Mouse (Mus musculus) C2C12 (cell line): ENCODE results near the gene Dagla. TPM values are rescaled to one million over a fixed set of nuclear protein-coding genes. Genes with fewer than 3 reads are reported as not detected.
A peak's percentile ranks its signal among the peaks of the same experiment; 100 is the strongest.

Experiments
- H3K27me3 ChIP-seq: one replicate; pipeline ENCODE4 v1.6.1; 2011; ENCODE audit not compliant: control insufficient read depth, insufficient read depth, insufficient read length
- H3K36me3 ChIP-seq: one replicate; pipeline ENCODE4 v1.6.1; 2011; ENCODE audit not compliant: control insufficient read depth, insufficient read depth
- H3K4me3 ChIP-seq: one replicate; pipeline ENCODE4 v1.5.1; 2011; ENCODE audit warnings: mild to moderate bottlenecking, control low read depth; ENCODE audit not compliant: poor library complexity, insufficient read depth, severe bottlenecking
- H3K79me2 ChIP-seq: one replicate; pipeline ENCODE4 v1.6.1; 2011; ENCODE audit not compliant: control insufficient read depth, insufficient read depth
- H3K79me3 ChIP-seq: one replicate; pipeline ENCODE4 v1.6.1; 2011; ENCODE audit warnings: low read depth, control low read depth
- H3ac ChIP-seq: one replicate; pipeline ENCODE3; 2011; ENCODE audit warnings: low read depth; ENCODE audit not compliant: control insufficient read depth, insufficient read length
- CEBPB ChIP-seq: IDR thresholded peaks from one replicate; pipeline ENCODE4 v1.6.1; 2011; ENCODE audit warnings: low read depth, mild to moderate bottlenecking, control low read depth, moderate library complexity
- CTCF ChIP-seq: IDR thresholded peaks from one replicate; pipeline ENCODE4 v1.5.1; 2011; ENCODE audit not compliant: control insufficient read depth, insufficient read depth, insufficient read length
- FOSL1 ChIP-seq: IDR thresholded peaks from one replicate; pipeline ENCODE4 v1.8.0; 2011; ENCODE audit warnings: mild to moderate bottlenecking, low read length; ENCODE audit not compliant: poor library complexity, insufficient read depth, severe bottlenecking
- MAX ChIP-seq: IDR thresholded peaks from one replicate; pipeline ENCODE4 v1.6.1; 2011; ENCODE audit warnings: mild to moderate bottlenecking, control low read depth
- MYOD1 ChIP-seq: IDR thresholded peaks from one replicate; pipeline ENCODE4 v1.6.1; 2011; ENCODE audit warnings: low read depth; ENCODE audit not compliant: control insufficient read depth, insufficient read length
- MYOG ChIP-seq: IDR thresholded peaks from one replicate; pipeline ENCODE4 v1.6.1; 2011; ENCODE audit not compliant: control insufficient read depth, insufficient read length; ENCODE audit errors: extremely low read depth
- USF1 ChIP-seq: IDR thresholded peaks from one replicate; pipeline ENCODE4 v1.6.1; 2011; ENCODE audit warnings: low read depth, mild to moderate bottlenecking, control low read depth, moderate library complexity
- polyA plus RNA-seq: library from polyadenylated mRNA; unstranded; fragments of >200 nt; fragmentation: generic; extraction: Trizol; gene quantifications from one replicate; pipeline ENCODE4 v1.2.1, GENCODE M21; 2012; ENCODE audit warnings: missing spikeins

Dagla gene
- polyA plus RNA-seq, 1 experiment = 8.3 TPM

DNA sequence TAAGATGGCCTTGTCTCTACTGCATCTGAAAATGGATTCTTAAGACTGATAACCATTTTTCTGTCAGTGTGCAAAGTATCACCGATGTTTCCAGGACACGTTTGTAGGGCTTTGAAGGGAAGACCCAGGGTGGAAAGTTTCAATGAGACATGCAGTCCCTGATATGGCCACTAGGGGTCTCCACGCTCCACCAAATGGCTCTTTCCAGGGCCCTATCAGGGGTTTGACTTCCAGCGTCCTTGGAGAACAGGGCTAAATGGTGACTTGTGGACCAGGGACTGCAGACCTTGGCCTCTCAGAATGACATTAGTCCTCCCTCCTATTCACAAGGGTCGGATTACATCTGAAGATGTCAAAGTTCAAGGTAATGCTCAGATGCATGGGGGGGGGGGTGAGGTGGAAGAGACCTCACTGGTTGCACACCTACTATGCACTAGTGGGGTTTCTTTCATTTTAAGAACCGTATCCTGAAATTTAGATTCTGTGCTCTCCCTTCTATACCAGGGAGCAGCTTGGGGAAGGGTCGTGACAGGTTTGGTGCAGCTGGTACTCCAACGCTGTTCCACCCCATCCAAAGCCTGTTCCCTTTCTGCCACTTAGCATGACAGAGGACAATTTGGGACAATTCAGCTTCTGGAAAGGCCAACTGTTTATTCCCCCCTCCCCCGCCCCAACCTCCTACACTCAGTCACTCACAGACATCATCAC is 29.0 kb upstream of the Dagla start:
- no peak for TF ChIP-seq CEBPB
- no peak for TF ChIP-seq MYOG
- TF ChIP-seq CTCF = peak; percentile 75
- peaks cover 24% of the 10 kb centered on the region for H3K27me3 ChIP-seq
- H3K79me2 ChIP-seq = no peaks in the 10 kb centered on the region
- H3K4me3 ChIP-seq = no peak overlapping the region
- no peaks in the 10 kb centered on the region for H3K79me3 ChIP-seq
- no peak overlapping the region for H3ac ChIP-seq
- H3K36me3 ChIP-seq = no peaks in the 10 kb centered on the region

DNA sequence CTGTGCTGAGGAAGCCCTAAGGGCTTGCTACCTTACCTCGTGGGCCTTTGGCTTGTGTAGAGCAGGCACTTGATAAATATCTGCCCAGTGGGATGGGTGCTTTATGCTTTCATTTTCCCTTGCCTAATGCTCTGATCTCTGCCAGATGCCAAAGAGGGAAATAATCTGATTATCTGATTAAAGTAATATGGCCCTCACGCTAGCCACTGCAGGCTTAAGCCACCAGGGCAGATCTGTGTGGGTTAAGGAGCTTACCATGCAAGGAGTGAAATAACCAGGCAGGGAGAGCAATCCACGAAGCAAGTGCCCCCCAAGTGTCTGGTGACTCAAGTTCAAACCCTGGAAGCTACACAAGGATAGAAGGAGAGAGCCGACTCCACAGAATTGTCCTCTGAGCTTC is 27.0 kb upstream of the Dagla start:
- Histone ChIP-seq H3ac (no peak overlapping the region), H3K36me3 (no peaks in the 10 kb centered on the region), H3K79me2 (no peaks in the 10 kb centered on the region), H3K27me3 (peaks cover 9% of the 10 kb centered on the region), H3K79me3 (no peaks in the 10 kb centered on the region), H3K4me3 (no peak overlapping the region)
- TF ChIP-seq CTCF = peak; percentile 7
- no peak for TF ChIP-seq USF1

DNA sequence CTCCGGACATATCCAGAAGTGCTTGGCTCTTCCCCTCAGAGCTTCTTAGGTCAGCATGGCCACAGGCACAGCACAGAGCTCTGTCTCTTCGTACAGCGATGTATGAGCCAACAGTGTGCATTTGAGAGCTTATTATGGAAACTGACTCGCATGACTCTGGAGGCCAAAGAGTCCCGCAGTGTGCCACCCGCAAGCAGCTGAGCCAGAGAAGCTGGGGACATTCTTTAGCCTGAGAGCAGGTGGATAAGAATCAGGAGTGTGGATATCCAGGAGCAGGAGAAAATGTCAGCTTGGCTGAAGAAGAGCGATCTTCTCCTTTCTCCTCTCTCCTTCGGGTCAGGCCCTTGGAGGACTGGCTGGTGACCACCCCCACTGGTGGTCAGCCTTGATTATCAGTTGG is 24.4 kb upstream of the Dagla start:
- no peaks in the 10 kb centered on the region for H3K79me2 ChIP-seq
- TF ChIP-seq CEBPB = no peak
- no peak for TF ChIP-seq MYOD1
- TF ChIP-seq CTCF = no peak
- TF ChIP-seq MYOG = no peak
- TF ChIP-seq USF1 = no peak
- TF ChIP-seq MAX = no peak
- TF ChIP-seq FOSL1 = no peak
- no peak overlapping the region for H3ac ChIP-seq
- H3K36me3 ChIP-seq = no peaks in the 10 kb centered on the region
- H3K4me3 ChIP-seq = no peak overlapping the region
- H3K27me3 ChIP-seq = no peaks in the 10 kb centered on the region
- H3K79me3 ChIP-seq = no peaks in the 10 kb centered on the region

DNA sequence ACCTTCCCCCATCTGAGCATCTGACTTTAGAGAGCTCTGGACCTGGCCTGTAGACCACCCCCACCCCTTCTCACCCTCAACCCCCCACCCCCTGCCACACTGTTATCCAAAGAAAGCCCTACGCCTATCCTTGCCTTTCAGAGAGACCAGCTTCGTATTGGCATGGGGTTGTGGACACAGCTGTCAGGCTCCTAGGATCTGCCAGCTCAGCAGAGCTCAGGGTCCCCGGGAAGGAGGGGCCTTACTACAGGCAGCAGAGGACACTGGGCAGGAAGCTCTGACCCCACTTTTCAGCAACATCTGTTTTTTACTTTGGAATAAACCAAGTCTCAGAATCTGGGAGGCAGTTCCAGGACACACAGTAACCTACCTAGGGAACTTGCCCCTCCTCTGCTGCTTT is 21.9 kb upstream of the Dagla start:
- no peaks in the 10 kb centered on the region for H3K79me3 ChIP-seq
- no peaks in the 10 kb centered on the region for H3K27me3 ChIP-seq
- H3K4me3 ChIP-seq = no peak overlapping the region
- H3K79me2 ChIP-seq = no peaks in the 10 kb centered on the region
- no peaks in the 10 kb centered on the region for H3K36me3 ChIP-seq
- no peak overlapping the region for H3ac ChIP-seq
- TF ChIP-seq CEBPB (no peak), FOSL1 (no peak), MYOG (no peak), USF1 (no peak), MYOD1 (no peak), CTCF (no peak), MAX (no peak)

DNA sequence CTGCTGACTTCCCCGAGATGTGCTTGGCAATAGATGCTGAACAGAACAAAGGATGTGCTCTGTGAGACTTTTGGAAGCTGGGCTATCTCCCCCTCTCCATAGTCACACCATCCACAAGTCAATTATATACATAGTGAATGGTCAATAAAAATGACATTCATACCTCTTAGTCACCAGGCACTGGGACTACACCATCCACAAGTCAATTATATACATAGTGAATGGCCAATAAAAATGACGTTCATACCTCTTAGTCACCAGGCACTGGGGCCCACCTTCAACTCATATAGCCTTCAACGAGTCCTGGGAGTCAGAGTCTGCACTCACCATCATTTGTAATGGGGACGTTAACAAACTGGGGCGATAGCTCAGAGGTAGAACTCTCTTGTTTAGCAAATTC is 19.2 kb upstream of the Dagla start:
- Histone ChIP-seq H3K79me3 (no peaks in the 10 kb centered on the region), H3K79me2 (no peaks in the 10 kb centered on the region), H3K27me3 (no peaks in the 10 kb centered on the region), H3ac (no peak overlapping the region), H3K4me3 (no peak overlapping the region), H3K36me3 (no peaks in the 10 kb centered on the region)
- TF ChIP-seq CEBPB = no peak
- TF ChIP-seq MAX = no peak
- no peak for TF ChIP-seq MYOG
- no peak for TF ChIP-seq USF1
- no peak for TF ChIP-seq MYOD1
- TF ChIP-seq CTCF = no peak
- no peak for TF ChIP-seq FOSL1

DNA sequence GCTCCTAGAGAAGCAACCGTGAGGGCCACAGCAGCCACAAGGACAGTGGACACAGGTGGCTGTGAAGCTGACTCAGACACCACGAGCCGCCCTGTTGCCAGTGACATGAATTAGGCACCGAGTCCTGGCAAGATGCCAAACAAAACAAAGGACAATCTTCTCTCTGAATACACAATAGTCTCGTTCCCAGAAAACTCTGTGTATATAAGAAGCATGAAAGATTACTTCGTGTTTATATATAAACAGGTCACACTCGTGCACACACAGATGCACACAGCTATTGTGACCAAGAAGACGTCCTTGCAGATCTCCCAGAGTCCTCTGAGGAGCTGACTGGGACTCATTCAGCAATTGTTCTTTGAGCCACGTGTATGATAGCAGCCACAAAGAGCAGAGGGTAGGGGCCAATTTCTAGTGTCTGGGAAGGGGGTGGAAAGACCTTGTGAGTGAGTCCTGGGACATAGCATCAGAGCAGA is 18.7 kb upstream of the Dagla start:
- H3K27me3 ChIP-seq = no peaks in the 10 kb centered on the region
- no peaks in the 10 kb centered on the region for H3K79me3 ChIP-seq
- no peak overlapping the region for H3ac ChIP-seq
- H3K36me3 ChIP-seq = no peaks in the 10 kb centered on the region
- no peak overlapping the region for H3K4me3 ChIP-seq
- no peak for TF ChIP-seq CTCF
- TF ChIP-seq MAX = peak; percentile 31
- peak; percentile 42 for TF ChIP-seq FOSL1
- TF ChIP-seq MYOD1 = peak; percentile 59
- no peak for TF ChIP-seq MYOG
- no peak for TF ChIP-seq USF1
- TF ChIP-seq CEBPB = no peak
- no peaks in the 10 kb centered on the region for H3K79me2 ChIP-seq
